Mouse (Mus musculus) limb, embryonic 14.5 days (tissue): ENCODE data around the gene Olfr552. TPM values are rescaled to one million over a fixed set of nuclear protein-coding genes. Genes with fewer than 3 reads are reported as not detected.
A peak's percentile ranks its signal among the peaks of the same experiment; 100 is the strongest.

Experiments used
- ATAC-seq: fragments of 200-750 bp; cut with Nextera tagmentation; 2 replicates; pipeline ENCODE4 v1.8.0; 2017; ENCODE audit warnings: low read depth, moderate number of reproducible peaks, moderate TSS enrichment; ENCODE audit not compliant: low FRiP score
- DNase-seq: peaks from one replicate; pipeline ENCODE4 v3.0.0-alpha.2; 2015; ENCODE audit warnings: low spot score
- H3K27ac ChIP-seq: fragments of 300-500 bp; sonication (generic); replicated peaks from 2 replicates; pipeline ENCODE4 v1.5.1; 2014; ENCODE audit warnings: low read depth, mild to moderate bottlenecking, low read length, moderate library complexity, mixed read lengths
- H3K27me3 ChIP-seq: fragments of 300-500 bp; sonication (generic); 2 replicates; pipeline ENCODE4 v1.6.1; 2014; ENCODE audit warnings: low read length, mixed read lengths; ENCODE audit not compliant: control insufficient read depth, insufficient read depth
- H3K36me3 ChIP-seq: fragments of 300-500 bp; sonication (generic); 2 replicates; pipeline ENCODE4 v1.6.1; 2014; ENCODE audit warnings: mild to moderate bottlenecking, low read length, moderate library complexity, mixed read lengths; ENCODE audit not compliant: control insufficient read depth, insufficient read depth
- H3K4me1 ChIP-seq: fragments of 300-500 bp; sonication (generic); 2 replicates; pipeline ENCODE4 v1.6.1; 2014; ENCODE audit warnings: antibody characterized with exemption, low read length, mixed read lengths; ENCODE audit not compliant: control insufficient read depth, insufficient read depth
- H3K4me2 ChIP-seq: fragments of 300-500 bp; sonication (generic); replicated peaks from 2 replicates; pipeline ENCODE4 v1.6.1; 2014; ENCODE audit warnings: low read depth, mild to moderate bottlenecking, low read length, moderate library complexity; ENCODE audit not compliant: severe bottlenecking
- H3K4me3 ChIP-seq: fragments of 300-500 bp; sonication (generic); replicated peaks from 2 replicates; pipeline ENCODE4 v1.5.1; 2014; ENCODE audit warnings: low read length
- H3K9ac ChIP-seq: fragments of 300-500 bp; sonication (generic); 2 replicates; pipeline ENCODE4 v1.6.1; 2014; ENCODE audit warnings: mild to moderate bottlenecking, low read depth, low read length, moderate library complexity; ENCODE audit not compliant: severe bottlenecking
- H3K9me3 ChIP-seq: fragments of 300-500 bp; sonication (generic); 2 replicates; pipeline ENCODE4 v1.6.1; 2016; ENCODE audit warnings: low read length; ENCODE audit not compliant: control insufficient read depth
- POLR2A ChIP-seq: fragments of 200-500 bp; IDR thresholded peaks from 2 replicates; pipeline ENCODE4 v1.8.0; 2012; ENCODE audit warnings: inconsistent platforms, mild to moderate bottlenecking, moderate library complexity, borderline replicate concordance; ENCODE audit not compliant: insufficient read depth, insufficient read length; ENCODE audit errors: extremely low read depth
- WGBS: fragments of 180-500 bp; shearing (Covaris S2); extraction: QIAGEN DNeasy Blood & Tissue Kit; methylation state at CpG from one replicate; pipeline ENCODE4 v1.1.7; 2014; 5-methylcytosine and 5-hydroxymethylcytosine counted together
- polyA plus RNA-seq, 2 experiments: library from polyadenylated mRNA; depleted of rRNA in 1 of 2; stranded (reverse) in 1 of 2; unstranded in 1 of 2; fragments of >200 nt; fragmentation: Nextera tagmentation in 1 of 2; extraction: Ambion mirVana in 1 of 2; gene quantifications; 2 replicates each; pipeline versions ENCODE4 v1.2.1 to v1.2.3; 2012 to 2014

The Olfr552 gene
- polyA plus RNA-seq (2012; rRNA removed): not detected in 2 replicates
- not detected in 2 replicates for polyA plus RNA-seq (2014; fragmentation: Nextera tagmentation; extraction: Ambion mirVana)

DNA sequence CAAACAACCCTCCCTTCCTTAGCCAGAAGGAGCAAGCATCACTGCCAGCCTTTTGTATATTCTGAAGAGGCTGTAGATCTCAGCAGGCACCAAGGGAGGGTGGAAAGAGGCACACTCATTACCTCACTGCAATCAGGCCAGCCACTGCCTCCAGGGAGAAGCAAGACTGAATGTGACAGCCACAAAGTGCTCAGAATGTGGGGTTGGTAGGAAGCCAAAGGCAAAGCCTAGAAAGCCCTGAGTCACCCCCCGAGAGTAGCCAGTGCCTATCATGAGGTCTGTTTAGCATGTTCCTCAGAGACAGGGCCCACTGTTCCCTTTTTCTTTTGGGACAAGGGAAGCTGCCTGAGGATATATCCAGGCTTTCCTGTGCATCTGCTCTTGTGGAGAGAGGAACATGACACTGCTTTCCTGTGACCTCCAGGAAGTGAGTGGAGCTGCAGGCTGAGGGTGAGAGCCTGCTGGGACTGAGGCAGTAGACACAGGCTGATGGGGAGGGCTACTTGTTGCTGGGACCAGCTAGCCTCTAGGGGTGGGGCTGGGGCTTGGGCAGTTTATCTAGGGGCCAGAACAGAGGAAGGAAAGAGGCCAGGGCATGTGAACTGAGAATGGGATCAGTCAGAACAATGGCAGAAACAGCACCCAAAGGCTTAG is at the start of gene Olfr552:
TSS of gene Olfr552 (plus strand) at position 393 of the 654 bp plus-strand sequence.
- H3K27me3 ChIP-seq: no peaks in the 10 kb centered on the region

DNA sequence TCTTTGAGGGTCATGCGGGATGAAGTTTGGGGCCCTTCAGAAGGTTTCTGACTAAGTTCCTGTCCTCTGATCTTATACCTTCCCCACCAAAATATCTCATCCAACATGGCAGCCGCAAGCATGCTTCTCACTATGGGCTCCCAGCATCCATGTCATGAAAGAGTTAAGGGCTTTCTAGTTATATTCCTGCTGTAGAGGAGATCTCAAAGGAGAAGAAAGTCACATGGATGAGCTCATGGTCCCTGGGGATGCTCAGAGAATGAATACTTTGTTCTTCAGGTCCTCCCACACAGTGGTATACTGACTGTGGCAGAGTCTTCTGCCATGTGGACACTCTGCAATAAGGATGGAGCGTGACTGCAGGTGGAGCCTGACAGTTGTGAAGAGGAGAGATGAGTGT is 48.0 kb upstream of the Olfr552 start, which contains the start of gene Olfr549:
TSS of gene Olfr549 (plus strand) at position 301 of the 400 bp plus-strand sequence.
- Histone ChIP-seq H3K27me3 (no peaks in the 10 kb centered on the region), H3K4me1 (no peaks in the 10 kb centered on the region), H3K36me3 (no peaks in the 10 kb centered on the region), H3K4me3 (no peak within 1 kb of the TSS), H3K27ac (no peak within 1 kb of the TSS), H3K9ac (no peak within 1 kb of the TSS), H3K9me3 (no peaks in the 10 kb centered on the region), H3K4me2 (no peak within 1 kb of the TSS)
- TF ChIP-seq POLR2A: no peak
- DNase-seq (no peak), ATAC-seq (no peak)
- 91% methylated on average over 3 of the region's 3 CpGs for WGBS

More for the DNA sequence above, at the start of gene Olfr552:
- Histone ChIP-seq H3K36me3 (no peaks in the 10 kb centered on the region), H3K9ac (no peak within 1 kb of the TSS), H3K27ac (no peak within 1 kb of the TSS), H3K4me2 (no peak within 1 kb of the TSS), H3K4me3 (no peak within 1 kb of the TSS), H3K4me1 (no peaks in the 10 kb centered on the region), H3K9me3 (no peaks in the 10 kb centered on the region)
- DNase-seq (no peak), ATAC-seq (no peak)
- no peak for TF ChIP-seq POLR2A
- WGBS: 67% methylated on average over 1 of the region's 1 CpGs

DNA sequence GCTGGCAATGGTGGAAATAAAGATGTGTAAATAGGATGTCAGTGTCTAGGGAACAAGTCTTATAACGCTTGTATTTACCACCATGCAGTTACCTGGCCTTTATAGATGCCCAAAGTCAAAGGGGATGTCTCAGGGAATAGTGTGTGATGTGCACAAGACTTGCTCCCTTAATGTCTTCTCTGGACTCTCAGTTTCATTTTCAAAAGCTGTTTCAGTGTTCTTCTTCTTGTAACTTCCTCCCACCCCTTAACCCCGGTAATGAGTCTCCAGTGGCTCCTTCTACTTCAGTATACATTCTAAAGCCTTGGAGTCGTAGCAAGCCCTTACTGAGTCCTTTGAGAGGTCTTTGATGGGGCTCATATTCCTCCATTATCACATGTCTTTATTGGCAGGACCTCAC is 44.3 kb upstream of the Olfr552 start:
- WGBS: 69% methylated on average over 3 of the region's 3 CpGs
- Histone ChIP-seq H3K27me3 (no peaks in the 10 kb centered on the region), H3K9me3 (no peaks in the 10 kb centered on the region), H3K27ac (no peak overlapping the region), H3K4me1 (no peaks in the 10 kb centered on the region), H3K4me3 (no peak overlapping the region), H3K4me2 (no peak overlapping the region), H3K36me3 (no peaks in the 10 kb centered on the region), H3K9ac (no peak overlapping the region)
- ATAC-seq (no peak), DNase-seq (no peak)
- TF ChIP-seq POLR2A: no peak

DNA sequence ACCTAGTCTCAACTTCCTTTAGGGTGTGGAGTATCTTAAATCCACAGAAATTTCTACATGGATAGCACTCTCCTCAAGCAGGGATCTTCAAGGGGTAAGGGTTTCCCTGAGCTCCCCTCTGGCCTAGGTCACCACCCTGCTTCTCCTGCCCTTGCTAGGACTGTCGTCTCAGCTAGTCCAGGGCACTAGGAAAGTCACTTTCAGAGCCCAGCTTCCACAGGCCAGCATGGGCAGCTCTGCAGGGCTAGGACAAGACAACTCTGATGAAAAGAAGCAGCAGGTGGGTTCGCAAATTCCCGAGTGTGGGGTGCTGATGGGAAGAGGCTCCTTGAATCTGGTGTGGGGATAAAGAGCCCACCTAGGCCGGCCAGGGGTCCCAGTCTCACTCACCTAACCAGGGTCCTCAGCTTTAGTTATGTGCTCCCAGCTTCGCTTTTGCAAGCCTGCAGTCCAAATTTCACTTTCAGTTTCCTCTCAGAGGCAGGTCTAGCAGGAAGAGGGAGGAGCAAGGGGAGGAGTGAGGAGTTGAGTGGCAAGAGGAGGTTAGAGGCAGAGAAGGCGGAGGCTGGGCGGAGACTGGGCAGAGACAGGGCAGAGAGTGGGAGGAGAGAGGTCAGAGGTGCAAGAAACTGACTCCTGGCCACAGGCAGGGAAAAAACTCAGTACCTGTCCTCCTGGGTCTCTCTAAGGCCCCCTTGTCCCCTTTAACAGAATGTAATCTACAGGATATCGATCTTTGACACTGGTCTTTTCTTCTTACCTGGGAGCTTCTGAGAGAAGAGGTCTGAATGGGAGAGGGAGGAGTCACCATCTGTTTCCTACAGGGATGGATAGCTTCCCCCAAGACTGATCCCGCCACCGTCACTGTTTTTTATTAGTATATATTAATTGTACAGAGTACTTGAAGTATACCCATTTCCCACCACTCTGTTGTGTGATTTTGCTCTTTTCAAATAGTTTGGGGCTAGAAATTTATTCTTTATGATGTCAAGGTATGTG is 32.3 kb upstream of the Olfr552 start, which contains the start of gene Trim21:
TSS of gene Trim21 (minus strand) at position 488 of the 999 bp plus-strand sequence.
- DNase-seq (peak; percentile 66), ATAC-seq (peak; percentile 87)
- Histone ChIP-seq H3K4me3 (peak within 1 kb of the TSS; percentile 41), H3K9me3 (no peaks in the 10 kb centered on the region), H3K36me3 (no peaks in the 10 kb centered on the region), H3K9ac (peak within 1 kb of the TSS; percentile 56), H3K4me1 (no peaks in the 10 kb centered on the region), H3K27me3 (no peaks in the 10 kb centered on the region), H3K4me2 (peak within 1 kb of the TSS; percentile 53), H3K27ac (0 out of 2 replicates have a peak within 1 kb of the TSS, but pooled peaks have one; percentile 20)
- TF ChIP-seq POLR2A: no peak
- WGBS: 16% methylated on average over 10 of the region's 10 CpGs

DNA sequence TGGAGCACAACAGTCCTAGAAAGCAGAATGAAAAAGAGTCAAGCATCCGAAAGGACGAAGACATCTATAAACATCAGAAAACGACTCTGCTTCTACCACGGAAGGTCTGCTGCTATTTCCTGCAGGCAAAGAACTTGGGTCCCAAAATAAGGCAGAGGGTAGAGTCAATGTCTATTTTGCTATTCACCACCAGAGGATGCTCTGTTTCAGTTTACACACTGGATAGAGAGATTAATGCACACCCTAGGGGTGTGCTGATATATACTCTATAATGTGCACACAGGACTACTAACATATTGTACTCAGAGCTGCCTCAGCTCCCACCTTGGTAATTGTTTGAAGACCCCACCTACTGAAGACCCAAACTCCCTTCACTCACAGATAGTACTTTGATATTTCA is 31.4 kb upstream of the Olfr552 start:
- Histone ChIP-seq H3K4me3 (no peak overlapping the region), H3K9me3 (no peaks in the 10 kb centered on the region), H3K9ac (no peak overlapping the region), H3K4me2 (no peak overlapping the region), H3K4me1 (no peaks in the 10 kb centered on the region), H3K27me3 (no peaks in the 10 kb centered on the region), H3K36me3 (no peaks in the 10 kb centered on the region), H3K27ac (no peak overlapping the region)
- WGBS: 86% methylated on average over 4 of the region's 4 CpGs
- ATAC-seq: no peak
- no peak for TF ChIP-seq POLR2A
- no peak for DNase-seq
